Mouse (Mus musculus): ENCODE data around the gene Slc12a7. TPM values are rescaled to one million over a fixed set of nuclear protein-coding genes. Genes with fewer than 3 reads are reported as not detected.

Gene Slc12a7
- polyA plus RNA-seq (2012; ENCODE audit: low replicate concordance), result 8.4 and 15.5 TPM in 2 replicates

GRCm38 (mm10) chr13:73732742-73733700 is at the start of gene Slc12a7:
Gene Slc12a7, plus strand, starts transcription at chr13:73733094.

GRCm38 (mm10) chr13:73704694-73705325 is 28.1 kb upstream of the Slc12a7 start, which contains the start of gene Slc6a19:
Gene Slc6a19, minus strand, starts transcription at chr13:73704865.

GRCm38 (mm10) chr13:73847465-73847836 is 114.6 kb downstream of the Slc12a7 start, which contains the start of gene Nkd2:
Gene Nkd2, minus strand, starts transcription at chr13:73847631.

Other genes with a start within 250 kb of the Slc12a7 start
- gene Slc6a3, start 196.3 kb upstream of the Slc12a7 start, polyA plus RNA-seq (2012; ENCODE audit: low replicate concordance), result 0.07 and 0.33 TPM in 2 replicates
- 12.7 and 63.2 TPM in 2 replicates for gene Clptm1l, start 129.1 kb upstream of the Slc12a7 start, polyA plus RNA-seq (2012; ENCODE audit: low replicate concordance)
- gene Tert, start 106.2 kb upstream of the Slc12a7 start, polyA plus RNA-seq (2012; ENCODE audit: low replicate concordance), result 0.08 and 0.23 TPM in 2 replicates
- gene Slc6a18, start 55.1 kb upstream of the Slc12a7 start, polyA plus RNA-seq (2012; ENCODE audit: low replicate concordance), result not detected in 2 replicates
- gene Slc6a19, start 28.2 kb upstream of the Slc12a7 start, polyA plus RNA-seq (2012; ENCODE audit: low replicate concordance), result not detected in 2 replicates
- gene Nkd2, start 114.5 kb downstream of the Slc12a7 start, polyA plus RNA-seq (2012; ENCODE audit: low replicate concordance), result 0.18 TPM in 1 of 2 replicates, not detected in the other
- gene Trip13, start 204.7 kb downstream of the Slc12a7 start, polyA plus RNA-seq (2012; ENCODE audit: low replicate concordance), result 1.2 and 2.6 TPM in 2 replicates
- gene Brd9, start 204.7 kb downstream of the Slc12a7 start, polyA plus RNA-seq (2012; ENCODE audit: low replicate concordance), result 19.2 and 21.4 TPM in 2 replicates
- not detected in 2 replicates for gene Zdhhc11, start 230.8 kb downstream of the Slc12a7 start, polyA plus RNA-seq (2012; ENCODE audit: low replicate concordance)